Mouse (Mus musculus): Measurements from ENCODE around the gene Dhtkd1.
"Not testable (repeated sequence)": the region's sequence is repeated elsewhere in the genome, so short reads cannot be mapped to it uniquely, and the experiment has no call there.

The Dhtkd1 gene

GRCm38 (mm10) chr2:5942416-5943032 lies at the start of gene Dhtkd1:
Gene Dhtkd1, minus strand, starts transcription at chr2:5942792.
- DNase-seq (ENCODE audit: low read depth, low spot score) = peak; percentile 75

GRCm38 (mm10) chr2:5977532-5977931 lies 34.9 kb upstream of the Dhtkd1 start:
- DNase-seq (ENCODE audit: low read depth, low spot score) = no peak

- not testable (repeated sequence) for DNase-seq (ENCODE audit: low read depth, low spot score)
Observed at GRCm38 (mm10) chr2:5970629-5971028, 28.0 kb upstream of the Dhtkd1 start.

- no peak for DNase-seq (ENCODE audit: low read depth, low spot score)
Observed at GRCm38 (mm10) chr2:5965972-5966371, 23.4 kb upstream of the Dhtkd1 start.

- DNase-seq (ENCODE audit: low read depth, low spot score) = not testable (repeated sequence)
Observed at GRCm38 (mm10) chr2:5963729-5964128, 21.1 kb upstream of the Dhtkd1 start.

- no peak for DNase-seq (ENCODE audit: low read depth, low spot score)
Observed at GRCm38 (mm10) chr2:5962265-5962664, 19.7 kb upstream of the Dhtkd1 start.

GRCm38 (mm10) chr2:5957705-5958104 lies 15.1 kb upstream of the Dhtkd1 start:
- DNase-seq (ENCODE audit: low read depth, low spot score) = no peak

GRCm38 (mm10) chr2:5951621-5952211 lies 9.1 kb upstream of the Dhtkd1 start:
- DNase-seq (ENCODE audit: low read depth, low spot score) = peak; percentile 23

GRCm38 (mm10) chr2:5950766-5951595 lies 8.4 kb upstream of the Dhtkd1 start, which contains the start of gene Upf2:
Gene Upf2, plus strand, starts transcription at chr2:5951469.
- DNase-seq (ENCODE audit: low read depth, low spot score) = peak; percentile 97

GRCm38 (mm10) chr2:5950305-5950704 lies 7.7 kb upstream of the Dhtkd1 start:
- peak; percentile 11 for DNase-seq (ENCODE audit: low read depth, low spot score)

GRCm38 (mm10) chr2:5949821-5950220 lies 7.2 kb upstream of the Dhtkd1 start:
- DNase-seq (ENCODE audit: low read depth, low spot score) = not testable (repeated sequence)

- no peak for DNase-seq (ENCODE audit: low read depth, low spot score)
Observed at GRCm38 (mm10) chr2:5948964-5949363, 6.4 kb upstream of the Dhtkd1 start.

- DNase-seq (ENCODE audit: low read depth, low spot score) = no peak
Observed at GRCm38 (mm10) chr2:5946876-5947275, 4.3 kb upstream of the Dhtkd1 start.

GRCm38 (mm10) chr2:5945629-5946028 lies 3.0 kb upstream of the Dhtkd1 start:
- DNase-seq (ENCODE audit: low read depth, low spot score) = no peak

- DNase-seq (ENCODE audit: low read depth, low spot score) = no peak
Observed at GRCm38 (mm10) chr2:5943071-5943470, 479 bp upstream of the Dhtkd1 start.

- no peak for DNase-seq (ENCODE audit: low read depth, low spot score)
Observed at GRCm38 (mm10) chr2:5941861-5942415, 654 bp downstream of the Dhtkd1 start.

GRCm38 (mm10) chr2:5940936-5941335 lies 1.7 kb downstream of the Dhtkd1 start:
- no peak for DNase-seq (ENCODE audit: low read depth, low spot score)

- DNase-seq (ENCODE audit: low read depth, low spot score) = no peak
Observed at GRCm38 (mm10) chr2:5939911-5940310, 2.7 kb downstream of the Dhtkd1 start.

GRCm38 (mm10) chr2:5939319-5939718 lies 3.3 kb downstream of the Dhtkd1 start:
- no peak for DNase-seq (ENCODE audit: low read depth, low spot score)

GRCm38 (mm10) chr2:5936550-5936949 lies 6.0 kb downstream of the Dhtkd1 start:
- DNase-seq (ENCODE audit: low read depth, low spot score) = no peak

- no peak for DNase-seq (ENCODE audit: low read depth, low spot score)
Observed at GRCm38 (mm10) chr2:5936068-5936467, 6.5 kb downstream of the Dhtkd1 start.

GRCm38 (mm10) chr2:5934936-5935335 lies 7.7 kb downstream of the Dhtkd1 start:
- no peak for DNase-seq (ENCODE audit: low read depth, low spot score)
